Mouse (Mus musculus) forebrain, embryonic 13.5 days (tissue): ENCODE data around the gene Dctn2. TPM values are rescaled to one million over a fixed set of nuclear protein-coding genes. Genes with fewer than 3 reads are reported as not detected.
A peak's percentile ranks its signal among the peaks of the same experiment; 100 is the strongest.

Experiments used
- ATAC-seq: fragments of 200-750 bp; cut with Nextera tagmentation; 2 replicates; pipeline ENCODE4 v1.8.0; 2017
- H3K27ac ChIP-seq: fragments of 300-500 bp; sonication (generic); 2 replicates; pipeline ENCODE4 v1.5.1; 2015; ENCODE audit warnings: inconsistent platforms, mild to moderate bottlenecking, moderate library complexity
- H3K27me3 ChIP-seq: fragments of 300-500 bp; sonication (generic); 2 replicates; pipeline ENCODE4 v1.6.1; 2015; ENCODE audit warnings: mild to moderate bottlenecking, inconsistent platforms
- H3K36me3 ChIP-seq: fragments of 300-500 bp; sonication (generic); 2 replicates; pipeline ENCODE4 v1.6.1; 2015; ENCODE audit warnings: mild to moderate bottlenecking, inconsistent platforms; ENCODE audit not compliant: poor library complexity, severe bottlenecking
- H3K4me1 ChIP-seq: fragments of 300-500 bp; sonication (generic); 2 replicates; pipeline ENCODE4 v1.6.1; 2015; ENCODE audit warnings: inconsistent platforms
- H3K4me2 ChIP-seq: fragments of 300-500 bp; sonication (generic); 2 replicates; pipeline ENCODE4 v1.6.1; 2015; ENCODE audit warnings: inconsistent platforms, mild to moderate bottlenecking, moderate library complexity
- H3K4me3 ChIP-seq: fragments of 300-500 bp; sonication (generic); 2 replicates; pipeline ENCODE4 v1.5.1; 2015; ENCODE audit warnings: mild to moderate bottlenecking, inconsistent platforms
- H3K9ac ChIP-seq: fragments of 300-500 bp; sonication (generic); 2 replicates; pipeline ENCODE4 v1.6.1; 2015; ENCODE audit warnings: mild to moderate bottlenecking, inconsistent platforms
- H3K9me3 ChIP-seq: fragments of 300-500 bp; sonication (generic); replicated peaks from 2 replicates; pipeline ENCODE4 v1.6.1; 2016; ENCODE audit warnings: inconsistent platforms
- WGBS: fragments of 180-500 bp; shearing (Covaris S2); methylation state at CpG from one replicate; pipeline ENCODE4 v1.1.7; 2015; 5-methylcytosine and 5-hydroxymethylcytosine counted together
- polyA plus RNA-seq: library from polyadenylated mRNA; unstranded; fragments of >200 nt; fragmentation: Nextera tagmentation; extraction: Ambion mirVana; gene quantifications from 2 replicates; pipeline ENCODE4 v1.2.1, GENCODE M21; 2015

Gene Dctn2
- 262 and 282 TPM in 2 replicates for polyA plus RNA-seq

- Histone ChIP-seq H3K27ac (peak within 1 kb of the TSS; percentile 82), H3K4me2 (peak within 1 kb of the TSS; percentile 95), H3K4me3 (peak within 1 kb of the TSS; percentile 98), H3K9ac (peak within 1 kb of the TSS; percentile 100), H3K36me3 (peaks cover 27% of the 10 kb centered on the region), H3K27me3 (0 out of 2 replicates have a peak, but pooled peaks cover 8% of the 10 kb centered on the region), H3K4me1 (peaks cover 34% of the 10 kb centered on the region), H3K9me3 (no peaks in the 10 kb centered on the region)
- WGBS, result under 1% methylated on average over 70 of the region's 70 CpGs
- peak; percentile 97 for ATAC-seq
Observed at GRCm38 (mm10) chr10:127266112-127267091, at the start of gene Dctn2. Dctn2 (plus strand) TSS chr10:127266368.

- 95% methylated on average over 11 of the region's 11 CpGs for WGBS
- no peak for ATAC-seq
- Histone ChIP-seq H3K4me2 (no peak overlapping the region), H3K4me3 (no peak overlapping the region), H3K36me3 (no peaks in the 10 kb centered on the region), H3K4me1 (no peaks in the 10 kb centered on the region), H3K27ac (no peak overlapping the region), H3K27me3 (no peaks in the 10 kb centered on the region), H3K9ac (no peak overlapping the region), H3K9me3 (no peaks in the 10 kb centered on the region)
Observed at GRCm38 (mm10) chr10:127216456-127216855, 49.7 kb upstream of the Dctn2 start.

- ATAC-seq, result no peak
- H3K4me2 ChIP-seq, result no peak overlapping the region
Observed at GRCm38 (mm10) chr10:127217177-127217576, 49.0 kb upstream of the Dctn2 start.

GRCm38 (mm10) chr10:127218339-127218738 is 47.8 kb upstream of the Dctn2 start:
- WGBS, result 86% methylated on average over 2 of the region's 2 CpGs
- Histone ChIP-seq H3K9me3 (no peaks in the 10 kb centered on the region), H3K27me3 (no peaks in the 10 kb centered on the region), H3K4me1 (no peaks in the 10 kb centered on the region), H3K4me3 (no peak overlapping the region), H3K36me3 (no peaks in the 10 kb centered on the region), H3K9ac (no peak overlapping the region), H3K27ac (no peak overlapping the region), H3K4me2 (no peak overlapping the region)
- no peak for ATAC-seq

More at GRCm38 (mm10) chr10:127217177-127217576, 49.0 kb upstream of the Dctn2 start:
- Histone ChIP-seq H3K9me3 (no peaks in the 10 kb centered on the region), H3K4me3 (no peak overlapping the region), H3K4me1 (no peaks in the 10 kb centered on the region), H3K27ac (no peak overlapping the region), H3K9ac (no peak overlapping the region), H3K36me3 (no peaks in the 10 kb centered on the region), H3K27me3 (no peaks in the 10 kb centered on the region)

- H3K9ac ChIP-seq, result no peak overlapping the region
- no peak overlapping the region for H3K4me2 ChIP-seq
- H3K4me1 ChIP-seq, result no peaks in the 10 kb centered on the region
- WGBS, result 25% methylated on average over 6 of the region's 6 CpGs
- ATAC-seq, result no peak
- H3K27me3 ChIP-seq, result no peaks in the 10 kb centered on the region
- peaks cover 31% of the 10 kb centered on the region for H3K36me3 ChIP-seq
- no peak overlapping the region for H3K27ac ChIP-seq
- H3K9me3 ChIP-seq, result no peaks in the 10 kb centered on the region
- no peak overlapping the region for H3K4me3 ChIP-seq
Observed at GRCm38 (mm10) chr10:127225213-127225612, 41.0 kb upstream of the Dctn2 start.

- Histone ChIP-seq H3K27ac (no peak overlapping the region), H3K9me3 (no peaks in the 10 kb centered on the region), H3K9ac (no peak overlapping the region), H3K4me1 (no peaks in the 10 kb centered on the region), H3K27me3 (no peaks in the 10 kb centered on the region), H3K36me3 (peaks cover 36% of the 10 kb centered on the region), H3K4me3 (no peak overlapping the region), H3K4me2 (no peak overlapping the region)
- ATAC-seq, result no peak
- 33% methylated on average over 10 of the region's 10 CpGs for whole genome bisulfite sequencing
Observed at GRCm38 (mm10) chr10:127225732-127226131, 40.4 kb upstream of the Dctn2 start.

GRCm38 (mm10) chr10:127226318-127226895 is 39.8 kb upstream of the Dctn2 start:
- no peaks in the 10 kb centered on the region for H3K4me1 ChIP-seq
- no peak overlapping the region for H3K27ac ChIP-seq
- H3K4me2 ChIP-seq, result no peak overlapping the region
- H3K36me3 ChIP-seq, result peaks cover 42% of the 10 kb centered on the region
- no peak overlapping the region for H3K9ac ChIP-seq
- 76% methylated on average over 8 of the region's 8 CpGs for WGBS
- H3K27me3 ChIP-seq, result no peaks in the 10 kb centered on the region
- 0 out of 2 replicates have a peak, but pooled peaks have one; percentile 19 for ATAC-seq
- no peak overlapping the region for H3K4me3 ChIP-seq
- H3K9me3 ChIP-seq, result no peaks in the 10 kb centered on the region

- no peak for ATAC-seq
- no peaks in the 10 kb centered on the region for H3K27me3 ChIP-seq
- H3K4me2 ChIP-seq, result no peak overlapping the region
- no peak overlapping the region for H3K9ac ChIP-seq
- H3K4me3 ChIP-seq, result no peak overlapping the region
- H3K4me1 ChIP-seq, result no peaks in the 10 kb centered on the region
- peaks cover 48% of the 10 kb centered on the region for H3K36me3 ChIP-seq
- 85% methylated on average over 8 of the region's 8 CpGs for WGBS
- H3K27ac ChIP-seq, result no peak overlapping the region
- no peaks in the 10 kb centered on the region for H3K9me3 ChIP-seq
Observed at GRCm38 (mm10) chr10:127227163-127227562, 39.0 kb upstream of the Dctn2 start.

- no peak overlapping the region for H3K4me2 ChIP-seq
- no peaks in the 10 kb centered on the region for H3K27me3 ChIP-seq
- H3K27ac ChIP-seq, result no peak overlapping the region
- no peaks in the 10 kb centered on the region for H3K4me1 ChIP-seq
- peaks cover 59% of the 10 kb centered on the region for H3K36me3 ChIP-seq
- no peaks in the 10 kb centered on the region for H3K9me3 ChIP-seq
- peak; percentile 55 for ATAC-seq
- 24% methylated on average over 4 of the region's 4 CpGs for WGBS
- no peak overlapping the region for H3K4me3 ChIP-seq
- no peak overlapping the region for H3K9ac ChIP-seq
Observed at GRCm38 (mm10) chr10:127228897-127229296, 37.3 kb upstream of the Dctn2 start.

GRCm38 (mm10) chr10:127230693-127231092 is 35.5 kb upstream of the Dctn2 start:
- no peak overlapping the region for H3K4me3 ChIP-seq
- H3K4me2 ChIP-seq, result no peak overlapping the region
- ATAC-seq, result no peak
- 92% methylated on average over 12 of the region's 12 CpGs for WGBS
- no peak overlapping the region for H3K9ac ChIP-seq
- no peaks in the 10 kb centered on the region for H3K27me3 ChIP-seq
- no peaks in the 10 kb centered on the region for H3K4me1 ChIP-seq
- no peaks in the 10 kb centered on the region for H3K9me3 ChIP-seq
- no peak overlapping the region for H3K27ac ChIP-seq
- H3K36me3 ChIP-seq, result peaks cover 66% of the 10 kb centered on the region

GRCm38 (mm10) chr10:127231741-127232140 is 34.4 kb upstream of the Dctn2 start:
- WGBS, result 87% methylated on average over 14 of the region's 14 CpGs
- no peak for ATAC-seq
- Histone ChIP-seq H3K4me3 (no peak overlapping the region), H3K4me1 (no peaks in the 10 kb centered on the region), H3K9ac (no peak overlapping the region), H3K36me3 (peaks cover 73% of the 10 kb centered on the region), H3K27ac (no peak overlapping the region), H3K27me3 (no peaks in the 10 kb centered on the region), H3K9me3 (no peaks in the 10 kb centered on the region), H3K4me2 (no peak overlapping the region)

- ATAC-seq, result no peak
- 86% methylated on average over 9 of the region's 9 CpGs for WGBS
- Histone ChIP-seq H3K4me1 (no peaks in the 10 kb centered on the region), H3K4me2 (no peak overlapping the region), H3K27ac (no peak overlapping the region), H3K9me3 (no peaks in the 10 kb centered on the region), H3K4me3 (no peak overlapping the region), H3K9ac (no peak overlapping the region), H3K27me3 (no peaks in the 10 kb centered on the region), H3K36me3 (peaks cover 75% of the 10 kb centered on the region)
Observed at GRCm38 (mm10) chr10:127233141-127233540, 33.0 kb upstream of the Dctn2 start.
